Mouse (Mus musculus) cerebellum, adult 2 months (tissue): ENCODE results near the gene Arf1.
A peak's percentile ranks its signal among the peaks of the same experiment; 100 is the strongest.

Experiments used
- CTCF ChIP-seq: fragments of 200-500 bp; IDR thresholded peaks from 2 replicates; pipeline ENCODE4 v1.5.1; 2011; ENCODE audit warnings: low read depth, mild to moderate bottlenecking, control low read depth, low read length, moderate library complexity, borderline replicate concordance; ENCODE audit not compliant: insufficient read depth
- POLR2A ChIP-seq: fragments of 200-500 bp; IDR thresholded peaks from 2 replicates; pipeline ENCODE4 v1.6.1; 2011; ENCODE audit warnings: low read length, control low read depth, borderline replicate concordance; ENCODE audit not compliant: insufficient read depth

DNA sequence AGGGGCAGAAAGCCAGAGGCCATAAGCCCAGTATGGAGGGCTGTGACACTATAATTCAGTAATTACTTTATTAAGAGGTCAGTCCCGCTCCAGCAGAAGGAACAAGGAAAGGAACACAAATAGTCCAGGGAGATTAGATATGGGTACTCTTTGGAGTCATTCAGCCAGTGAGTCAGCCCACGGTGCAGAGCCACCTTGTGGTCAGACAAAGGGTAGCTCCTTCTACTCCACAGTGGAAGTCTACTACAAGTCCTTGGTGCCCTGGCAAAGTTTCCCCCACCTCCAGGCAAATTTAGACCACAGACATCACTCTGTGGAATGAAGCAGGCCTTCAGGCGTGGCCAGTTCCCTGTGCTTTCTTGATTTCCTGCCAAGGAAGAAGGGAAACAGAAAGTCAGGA, 44.2 kb downstream of the Arf1 start:
- TF ChIP-seq CTCF = peak; percentile 81
- no peak for TF ChIP-seq POLR2A
